Mouse (Mus musculus) stomach, postnatal 0 days (tissue): ENCODE data around the gene Rngtt.

Experiments
- CTCF ChIP-seq: IDR thresholded peaks from 2 replicates; pipeline ENCODE4 v1.5.1; 2016; ENCODE audit warnings: antibody characterized with exemption, low read depth, mild to moderate bottlenecking, moderate library complexity
- EP300 ChIP-seq: optimal IDR thresholded peaks from 2 replicates; pipeline ENCODE3; 2016; ENCODE audit warnings: antibody characterized with exemption

- TF ChIP-seq CTCF (no peak), EP300 (no peak)
Observed at GRCm38 (mm10) chr4:33497657-33498056, 187.5 kb downstream of the Rngtt start.
